8 mouse cellular contexts compared by ENCODE assay signal in genomic region chr5:23385763-23386217, GRCm38 (mm10). TPM values are rescaled to one million over a fixed set of nuclear protein-coding genes. Genes with fewer than 3 reads are reported as not detected.
DNase-seq lines count a peak whose midpoint lies in the region; ATAC-seq lines count a peak whose summit lies in the region.

No protein-coding gene starts in this region.

- no peaks in the 10 kb centered on the region for H3K36me3 ChIP-seq in intestine, embryonic 16.5 days (ENCODE audit: control insufficient read depth, insufficient read depth, low read length)
- no peaks in the 10 kb centered on the region for H3K36me3 ChIP-seq in intestine, embryonic 15.5 days
- no peaks in the 10 kb centered on the region for H3K36me3 ChIP-seq in hindbrain, embryonic 16.5 days (ENCODE audit: control insufficient read depth, insufficient read depth, low read length)
- no peaks in the 10 kb centered on the region for H3K36me3 ChIP-seq in neural tube, embryonic 15.5 days

- no peak overlapping the region for H3K4me2 ChIP-seq in intestine, embryonic 16.5 days (ENCODE audit: low read depth, low read length)
- H3K4me2 ChIP-seq in intestine, embryonic 15.5 days (replicated peaks): no peak overlapping the region
- peak overlapping the region; percentile 9; the same call in 1 of the 2 replicates for H3K4me2 ChIP-seq in hindbrain, embryonic 16.5 days (ENCODE audit: low read length)
- peak overlapping the region; percentile 13 for H3K4me2 ChIP-seq in neural tube, embryonic 15.5 days

- no peak overlapping the region for H3K9ac ChIP-seq in intestine, embryonic 16.5 days (ENCODE audit: low read depth, low read length)
- no peak overlapping the region for H3K9ac ChIP-seq in intestine, embryonic 15.5 days
- H3K9ac ChIP-seq in hindbrain, embryonic 16.5 days (ENCODE audit: low read depth, low read length): no peak overlapping the region
- no peak overlapping the region for H3K9ac ChIP-seq in neural tube, embryonic 15.5 days (replicated peaks)

- no peak overlapping the region for H3K27ac ChIP-seq in intestine, embryonic 16.5 days (ENCODE audit: low read length)
- H3K27ac ChIP-seq in intestine, embryonic 15.5 days: no peak overlapping the region
- H3K27ac ChIP-seq in hindbrain, embryonic 16.5 days (ENCODE audit: low read depth, low read length): no peak overlapping the region
- 0 out of 2 replicates have a peak overlapping the region, but pooled peaks have one; percentile 41 for H3K27ac ChIP-seq in neural tube, embryonic 15.5 days (replicated peaks)

- peak; percentile 33 for DNase-seq in MN1 (ENCODE audit: low spot score)
- no peak for DNase-seq in layer of hippocampus, adult 9-10 months (ENCODE audit: low spot score)
- DNase-seq in right cerebral cortex, postnatal 25 days: no peak
- DNase-seq in adrenal gland, adult 2 months: no peak

- 0 out of 2 replicates have a peak, but pooled peaks have one; percentile 8 for ATAC-seq in intestine, embryonic 16.5 days
- no peak for ATAC-seq in intestine, embryonic 15.5 days
- peak; percentile 32; the same call in 1 of the 2 replicates for ATAC-seq in hindbrain, embryonic 16.5 days
- ATAC-seq in neural tube, embryonic 15.5 days (ENCODE audit: low FRiP score): peak; percentile 22; the same call in 1 of the 2 replicates

- no peaks in the 10 kb centered on the region for H3K27me3 ChIP-seq in intestine, embryonic 16.5 days (replicated peaks; ENCODE audit: control insufficient read depth, insufficient read depth, low read length)
- H3K27me3 ChIP-seq in intestine, embryonic 15.5 days (replicated peaks): no peaks in the 10 kb centered on the region
- no peaks in the 10 kb centered on the region for H3K27me3 ChIP-seq in hindbrain, embryonic 16.5 days (replicated peaks; ENCODE audit: control insufficient read depth, insufficient read depth, low read length)
- H3K27me3 ChIP-seq in neural tube, embryonic 15.5 days (replicated peaks): no peaks in the 10 kb centered on the region

- WGBS in intestine, embryonic 16.5 days: 58% methylated on average over 5 of the region's 5 CpGs
- WGBS in intestine, embryonic 15.5 days: 49% methylated on average over 5 of the region's 5 CpGs
- WGBS in hindbrain, embryonic 16.5 days: 38% methylated on average over 5 of the region's 5 CpGs
- WGBS in neural tube, embryonic 15.5 days: 31% methylated on average over 5 of the region's 5 CpGs

- no peaks in the 10 kb centered on the region for H3K9me3 ChIP-seq in intestine, embryonic 16.5 days (ENCODE audit: control insufficient read depth, low read length)
- no peaks in the 10 kb centered on the region for H3K9me3 ChIP-seq in intestine, embryonic 15.5 days
- no peaks in the 10 kb centered on the region for H3K9me3 ChIP-seq in hindbrain, embryonic 16.5 days (ENCODE audit: control insufficient read depth, low read length)
- H3K9me3 ChIP-seq in neural tube, embryonic 15.5 days (replicated peaks): no peaks in the 10 kb centered on the region

- H3K4me1 ChIP-seq in intestine, embryonic 16.5 days (ENCODE audit: control insufficient read depth, insufficient read depth, low read length): no peaks in the 10 kb centered on the region; the same call in 1 of the 2 replicates
- 0 out of 2 replicates have a peak, but pooled peaks cover 3% of the 10 kb centered on the region for H3K4me1 ChIP-seq in intestine, embryonic 15.5 days (replicated peaks)
- peaks cover 10% of the 10 kb centered on the region for H3K4me1 ChIP-seq in hindbrain, embryonic 16.5 days (ENCODE audit: control insufficient read depth, insufficient read depth, low read depth, low read length)
- H3K4me1 ChIP-seq in neural tube, embryonic 15.5 days: peaks cover 23% of the 10 kb centered on the region

- H3K4me3 ChIP-seq in intestine, embryonic 16.5 days (ENCODE audit: low read length): no peak overlapping the region
- no peak overlapping the region for H3K4me3 ChIP-seq in intestine, embryonic 15.5 days (replicated peaks)
- H3K4me3 ChIP-seq in hindbrain, embryonic 16.5 days (ENCODE audit: low read length): no peak overlapping the region
- no peak overlapping the region for H3K4me3 ChIP-seq in neural tube, embryonic 15.5 days (replicated peaks)

RNA-seq across cellular contexts. Expression of gene Kmt2e, which starts 48.5 kb away (rescaled TPM):
- 74.6 and 83.1 TPM in 2 replicates for polyA plus RNA-seq in intestine, embryonic 16.5 days (2015; fragmentation: Nextera tagmentation; extraction: Ambion mirVana)
- polyA plus RNA-seq in intestine, embryonic 15.5 days (2015; fragmentation: Nextera tagmentation; extraction: Ambion mirVana): 77.2 and 86.4 TPM in 2 replicates
- 139 and 143 TPM in 2 replicates for polyA plus RNA-seq in hindbrain, embryonic 16.5 days (2015; fragmentation: Nextera tagmentation; extraction: Ambion mirVana)
- 137 and 147 TPM in 2 replicates for polyA plus RNA-seq in neural tube, embryonic 15.5 days (2015; fragmentation: Nextera tagmentation; extraction: Ambion mirVana)
- 10 to 100 TPM; 59.1 to 67.9 TPM for total RNA-seq in adrenal gland, adult 2 months (2021)
- 12.5 and 16.7 TPM in 2 replicates for polyA plus RNA-seq in adrenal gland, adult 2 months (2012; rRNA removed)

Comparison
In these comparisons a context has a peak if more than half of its experiments do, and no peak if none do; other contexts are left out.
1. H3K4me2 ChIP-seq: peak in hindbrain, embryonic 16.5 days (single experiment) and neural tube, embryonic 15.5 days (single experiment); none in intestine, embryonic 16.5 days (single experiment) and intestine, embryonic 15.5 days (single experiment).